ENCODE assay signal across 8 mouse cellular contexts in genomic region chr12:33344970-33345772, GRCm38 (mm10). TPM values are rescaled to one million over a fixed set of nuclear protein-coding genes. Genes with fewer than 3 reads are reported as not detected.
A peak's percentile ranks its signal among the peaks of the same experiment; 100 is the strongest.
DNase-seq lines count a peak whose midpoint lies in the region; ATAC-seq lines count a peak whose summit lies in the region.

No protein-coding gene starts in this region.

- WGBS in heart, embryonic 14.5 days: 10% methylated on average over 25 of the region's 25 CpGs
- WGBS in embryonic facial prominence, embryonic 12.5 days: 5% methylated on average over 25 of the region's 25 CpGs
- 7% methylated on average over 25 of the region's 25 CpGs for WGBS in neural tube, embryonic 13.5 days

- no peaks in the 10 kb centered on the region for H3K36me3 ChIP-seq in heart, embryonic 14.5 days (ENCODE audit: control insufficient read depth, insufficient read depth, low read length)
- 0 out of 2 replicates have a peak, but pooled peaks cover 3% of the 10 kb centered on the region for H3K36me3 ChIP-seq in embryonic facial prominence, embryonic 12.5 days
- peaks cover 18% of the 10 kb centered on the region for H3K36me3 ChIP-seq in neural tube, embryonic 13.5 days

- ATAC-seq in heart, embryonic 14.5 days (ENCODE audit: insufficient number of reproducible peaks, insufficient read depth, low FRiP score, low read depth): no peak
- ATAC-seq in embryonic facial prominence, embryonic 12.5 days (ENCODE audit: insufficient number of reproducible peaks, insufficient read depth, low FRiP score, low TSS enrichment): no peak
- peak; percentile 29; the same call in 1 of the 2 replicates for ATAC-seq in neural tube, embryonic 13.5 days (ENCODE audit: low read depth)

- peaks cover 7% of the 10 kb centered on the region; the same call in 1 of the 2 replicates for H3K9me3 ChIP-seq in heart, embryonic 14.5 days (ENCODE audit: control insufficient read depth, low read length)
- H3K9me3 ChIP-seq in embryonic facial prominence, embryonic 12.5 days: no peaks in the 10 kb centered on the region
- H3K9me3 ChIP-seq in neural tube, embryonic 13.5 days: no peaks in the 10 kb centered on the region

- H3K9ac ChIP-seq in heart, embryonic 14.5 days (ENCODE audit: low read length): peak overlapping the region; percentile 47; the same call in 1 of the 2 replicates
- no peak overlapping the region for H3K9ac ChIP-seq in embryonic facial prominence, embryonic 12.5 days
- peak overlapping the region; percentile 57 for H3K9ac ChIP-seq in neural tube, embryonic 13.5 days

- peak overlapping the region; percentile 58 for H3K4me2 ChIP-seq in heart, embryonic 14.5 days (ENCODE audit: low read length)
- H3K4me2 ChIP-seq in embryonic facial prominence, embryonic 12.5 days (replicated peaks): peak overlapping the region; percentile 48
- peak overlapping the region; percentile 51 for H3K4me2 ChIP-seq in neural tube, embryonic 13.5 days

- DNase-seq in heart, postnatal 36 days: no peak
- DNase-seq in left cerebral cortex, postnatal 36 days (ENCODE audit: low spot score in 2 of 2): peak; percentile 55 to 59
- no peak for DNase-seq in urinary bladder, postnatal 36 days (ENCODE audit: low spot score in 2 of 2)
- DNase-seq in ovary, adult 18-20 months (ENCODE audit: low spot score): no peak
- DNase-seq in kidney, postnatal 14 days: no peak

- no peak overlapping the region for H3K27ac ChIP-seq in heart, embryonic 14.5 days (replicated peaks in 1 of 2; ENCODE audit: control insufficient read depth in 1 of 2, insufficient read depth in 1 of 2, low read depth in 2 of 2, low read length in 2 of 2)
- H3K27ac ChIP-seq in embryonic facial prominence, embryonic 12.5 days: no peak overlapping the region
- peak overlapping the region; percentile 68 for H3K27ac ChIP-seq in neural tube, embryonic 13.5 days (replicated peaks)

- peak overlapping the region; percentile 9 to 15; a peak in 3 of 4 replicates for H3K4me3 ChIP-seq in heart, embryonic 14.5 days (ENCODE audit: control insufficient read depth in 1 of 2, insufficient read depth in 1 of 2, low read depth in 1 of 2, low read length in 2 of 2)
- no peak overlapping the region for H3K4me3 ChIP-seq in embryonic facial prominence, embryonic 12.5 days
- H3K4me3 ChIP-seq in neural tube, embryonic 13.5 days: peak overlapping the region; percentile 12; the same call in 1 of the 2 replicates

- intact Hi-C loops in heart, postnatal 36 days (cut with DNase I): no loop called here
- intact Hi-C loops in left cerebral cortex, postnatal 36 days (cut with DNase I): no loop called here

- H3K27me3 ChIP-seq in heart, embryonic 14.5 days (ENCODE audit: control insufficient read depth, insufficient read depth, low read length): peaks cover 9% of the 10 kb centered on the region
- peaks cover 10% of the 10 kb centered on the region for H3K27me3 ChIP-seq in embryonic facial prominence, embryonic 12.5 days
- H3K27me3 ChIP-seq in neural tube, embryonic 13.5 days: peaks cover 15% of the 10 kb centered on the region

- peaks cover 31 to 36% of the 10 kb centered on the region in 2 experiments for H3K4me1 ChIP-seq in heart, embryonic 14.5 days (ENCODE audit: control insufficient read depth in 2 of 2, insufficient read depth in 2 of 2, low read length in 2 of 2)
- peaks cover 17% of the 10 kb centered on the region for H3K4me1 ChIP-seq in embryonic facial prominence, embryonic 12.5 days
- H3K4me1 ChIP-seq in neural tube, embryonic 13.5 days (replicated peaks): peaks cover 59% of the 10 kb centered on the region

RNA-seq across cellular contexts. Expression of gene Efcab10, which starts 49.5 kb away (rescaled TPM):
- polyA plus RNA-seq in heart, embryonic 14.5 days (2014; fragmentation: Nextera tagmentation; extraction: Ambion mirVana): not detected in 2 replicates
- not detected for total RNA-seq in heart, postnatal 36 days (2021)
- polyA plus RNA-seq in embryonic facial prominence, embryonic 12.5 days (2016; fragmentation: Nextera tagmentation; extraction: Ambion mirVana): 0.42 TPM in 1 of 2 replicates, not detected in the other
- total RNA-seq in left cerebral cortex, postnatal 36 days (2021): 1 to 10 TPM; 2.6 to 2.9 TPM
- 2.2 and 3.0 TPM in 2 replicates for polyA plus RNA-seq in neural tube, embryonic 13.5 days (2015; fragmentation: Nextera tagmentation; extraction: Ambion mirVana)

Comparison
In these comparisons a context has a peak if more than half of its experiments do, and no peak if none do; other contexts are left out.
1. DNase-seq: peak in left cerebral cortex, postnatal 36 days (2 of 2); none in heart, postnatal 36 days (0 of 2), urinary bladder, postnatal 36 days (0 of 2), ovary, adult 18-20 months (single experiment) and kidney, postnatal 14 days (single experiment).
2. Peak in every context shown above with its lines, with median percentiles within 50 percentile points of each other: H3K4me2 ChIP-seq.